Mouse (Mus musculus): Measurements from ENCODE around the gene Pmel. TPM values are rescaled to one million over a fixed set of nuclear protein-coding genes. Genes with fewer than 3 reads are reported as not detected.
A peak's percentile ranks its signal among the peaks of the same experiment; 100 is the strongest.

Pmel gene
- polyA plus RNA-seq, 1 experiment from 2014 or later: 0.88 TPM

DNA sequence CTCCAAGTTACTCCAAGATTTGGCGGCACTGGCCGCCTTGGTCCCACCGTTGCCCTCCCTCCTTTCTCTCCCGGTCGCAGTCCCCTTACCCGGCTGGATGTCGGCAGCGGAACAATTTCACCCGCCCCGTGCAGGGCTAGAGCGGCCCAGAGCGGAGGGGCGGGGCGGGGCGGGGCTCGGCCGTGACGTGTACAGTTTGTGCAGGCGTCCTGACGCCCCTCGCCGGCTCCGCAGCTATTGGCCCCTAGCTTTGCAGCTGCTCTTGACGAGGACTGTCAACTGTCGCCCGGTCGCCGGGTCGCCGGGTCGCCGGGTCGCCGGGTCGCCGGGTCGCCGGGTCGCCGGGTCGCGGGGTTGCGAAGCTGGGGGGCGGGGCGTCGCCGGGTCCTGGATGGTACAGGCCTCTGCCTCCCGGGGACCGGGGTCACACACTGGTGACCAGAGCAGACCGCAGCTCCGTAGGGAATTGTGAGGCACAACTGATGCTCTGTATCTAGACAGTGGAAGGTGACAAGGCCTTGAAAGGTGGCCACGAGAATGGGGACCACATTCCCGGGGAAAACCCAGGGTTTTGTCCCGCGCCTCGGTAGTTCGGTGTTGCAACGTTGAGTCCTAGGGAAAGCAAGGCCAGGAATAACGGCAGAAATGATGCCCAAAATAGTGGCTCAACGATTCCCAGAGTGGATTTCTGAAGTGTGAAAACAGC is 30.1 kb upstream of the Pmel start, which contains the start of gene Suox:
Suox (minus strand) TSS at position 311 of the 706 bp plus-strand sequence.
- peaks cover 7% of the 10 kb centered on the region; the same call in 1 of the 2 replicates for H3K36me3 ChIP-seq (replicated peaks)
- H3K4me3 ChIP-seq: peak within 1 kb of the TSS; percentile 74
- H3K27ac ChIP-seq: peak within 1 kb of the TSS; percentile 67
- peak within 1 kb of the TSS; percentile 67 for H3K9ac ChIP-seq
- peak within 1 kb of the TSS; percentile 81 for H3K4me2 ChIP-seq
- ATAC-seq (replicated peaks): peak; percentile 93
- peaks cover 12% of the 10 kb centered on the region for H3K4me1 ChIP-seq
- no peaks in the 10 kb centered on the region for H3K27me3 ChIP-seq (replicated peaks)
- 1% methylated on average over 60 of the region's 60 CpGs for WGBS
- H3K9me3 ChIP-seq: no peaks in the 10 kb centered on the region

DNA sequence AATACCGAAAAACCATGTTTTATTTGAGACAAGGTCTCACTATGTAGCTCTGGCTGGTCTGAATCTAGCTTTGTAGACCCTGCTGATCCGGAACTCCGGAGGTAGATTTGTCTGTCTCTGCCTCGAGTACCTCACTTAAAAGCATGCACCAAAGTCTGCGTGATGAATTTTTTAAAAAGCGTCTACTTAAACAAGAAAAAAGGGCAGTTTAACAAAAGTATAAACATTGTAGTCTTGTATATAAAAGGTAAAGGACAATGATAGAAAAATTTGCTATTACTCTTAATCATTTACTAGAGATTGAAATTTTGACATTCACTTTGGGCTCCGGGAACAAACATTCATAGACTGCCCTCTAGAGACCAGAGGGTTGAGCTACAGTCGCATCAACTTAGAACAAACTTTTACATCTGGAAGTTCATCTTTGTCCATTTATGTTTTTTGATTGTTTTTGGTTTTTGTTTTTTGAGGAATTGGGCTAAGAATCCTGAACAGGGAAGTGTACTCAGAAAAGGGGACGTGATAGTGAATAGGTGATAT is 29.5 kb upstream of the Pmel start:
- Histone ChIP-seq H3K36me3 (replicated peaks) (peaks cover 7% of the 10 kb centered on the region; the same call in 1 of the 2 replicates), H3K9ac (peak overlapping the region; percentile 67; the same call in 1 of the 2 replicates), H3K4me2 (peak overlapping the region; percentile 81), H3K9me3 (no peaks in the 10 kb centered on the region), H3K27me3 (replicated peaks) (no peaks in the 10 kb centered on the region), H3K4me3 (peak overlapping the region; percentile 74), H3K4me1 (peaks cover 9% of the 10 kb centered on the region), H3K27ac (peak overlapping the region; percentile 67)
- under 1% methylated on average over 9 of the region's 9 CpGs for WGBS
- peak; percentile 12; the same call in 1 of the 2 replicates for ATAC-seq (replicated peaks)

DNA sequence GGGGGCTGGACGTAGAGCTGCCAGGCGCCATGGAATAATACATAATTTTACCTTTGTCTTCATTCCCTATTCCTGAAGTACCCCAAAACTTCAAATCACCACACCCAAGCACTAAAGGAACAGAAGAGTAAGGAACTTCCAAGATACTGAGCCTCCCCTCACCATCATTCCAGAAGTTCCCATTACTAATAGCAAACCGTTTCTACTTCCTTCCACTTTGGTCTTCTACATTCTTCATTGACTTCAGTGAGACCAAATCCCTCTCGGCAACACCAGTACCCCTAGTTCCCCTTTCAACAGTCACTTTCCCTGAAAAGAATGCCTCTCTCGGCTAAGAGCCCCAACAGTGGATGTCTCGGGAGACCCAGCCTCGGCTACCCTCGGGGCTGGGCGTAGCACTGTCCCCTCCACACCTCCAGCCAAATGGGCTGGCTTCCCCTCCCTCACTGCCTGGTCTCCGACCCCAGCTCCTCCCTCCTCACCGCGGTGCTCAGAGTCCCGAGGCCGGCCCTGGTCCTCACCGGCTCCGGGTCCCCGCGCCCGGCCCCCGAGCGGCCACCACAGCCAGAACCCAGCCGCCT is 8.5 kb upstream of the Pmel start:
- H3K4me2 ChIP-seq: peak overlapping the region; percentile 72
- H3K4me3 ChIP-seq: peak overlapping the region; percentile 88
- no peaks in the 10 kb centered on the region for H3K9me3 ChIP-seq
- WGBS: 2% methylated on average over 22 of the region's 22 CpGs
- no peaks in the 10 kb centered on the region for H3K27me3 ChIP-seq (replicated peaks)
- peak overlapping the region; percentile 78 for H3K9ac ChIP-seq
- peak overlapping the region; percentile 94 for H3K27ac ChIP-seq
- no peaks in the 10 kb centered on the region for H3K36me3 ChIP-seq (replicated peaks)
- H3K4me1 ChIP-seq: peaks cover 13% of the 10 kb centered on the region
- no peak for ATAC-seq (replicated peaks)

DNA sequence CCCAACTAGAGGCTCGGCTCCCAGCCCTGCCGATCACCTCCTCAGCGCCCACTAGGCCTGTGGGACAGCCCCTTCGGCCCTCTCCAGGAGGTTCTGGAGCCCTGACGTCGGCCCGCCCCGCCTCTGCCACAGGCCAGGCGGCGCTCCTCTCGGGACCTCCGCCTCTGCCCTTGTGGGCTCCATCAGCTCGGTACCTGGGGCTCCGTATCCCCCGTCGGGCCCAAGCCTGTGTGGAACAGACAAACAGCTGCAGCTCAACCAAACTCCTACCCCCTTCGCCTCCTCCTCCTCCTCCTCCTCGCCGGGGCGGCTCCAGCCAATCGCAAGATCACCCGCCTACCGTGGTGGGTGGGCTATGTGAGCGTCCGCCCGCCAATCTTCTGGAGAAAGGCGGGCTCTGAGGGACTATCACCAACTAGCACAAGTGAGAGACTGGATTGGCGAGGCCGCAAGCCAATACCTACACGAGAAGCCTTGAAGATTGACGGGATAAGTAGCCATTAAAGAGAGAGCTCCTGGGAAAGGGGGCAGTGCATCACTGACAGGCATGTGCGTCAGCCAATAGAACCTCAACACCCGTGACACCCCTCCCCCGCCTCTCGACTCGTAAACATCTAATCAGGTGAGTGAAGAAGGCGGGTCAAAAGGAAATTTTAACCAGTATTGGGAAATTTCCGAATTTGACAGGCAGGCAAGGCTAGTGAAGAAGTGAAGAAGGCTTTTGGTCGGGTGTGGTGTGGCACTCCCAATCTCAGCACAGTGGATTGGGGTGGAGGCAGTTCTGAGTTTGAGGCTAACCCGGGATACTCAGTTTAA is 7.8 kb upstream of the Pmel start, which contains the start of gene Rab5b:
Rab5b (minus strand) TSS at position 273 of the 816 bp plus-strand sequence.
- under 1% methylated on average over 38 of the region's 40 CpGs for WGBS
- Histone ChIP-seq H3K4me1 (peaks cover 13% of the 10 kb centered on the region), H3K36me3 (replicated peaks) (no peaks in the 10 kb centered on the region), H3K27ac (peak within 1 kb of the TSS; percentile 94), H3K27me3 (replicated peaks) (no peaks in the 10 kb centered on the region), H3K9ac (peak within 1 kb of the TSS; percentile 78), H3K4me2 (peak within 1 kb of the TSS; percentile 72), H3K4me3 (peak within 1 kb of the TSS; percentile 88), H3K9me3 (no peaks in the 10 kb centered on the region)
- ATAC-seq (replicated peaks): peak; percentile 99

DNA sequence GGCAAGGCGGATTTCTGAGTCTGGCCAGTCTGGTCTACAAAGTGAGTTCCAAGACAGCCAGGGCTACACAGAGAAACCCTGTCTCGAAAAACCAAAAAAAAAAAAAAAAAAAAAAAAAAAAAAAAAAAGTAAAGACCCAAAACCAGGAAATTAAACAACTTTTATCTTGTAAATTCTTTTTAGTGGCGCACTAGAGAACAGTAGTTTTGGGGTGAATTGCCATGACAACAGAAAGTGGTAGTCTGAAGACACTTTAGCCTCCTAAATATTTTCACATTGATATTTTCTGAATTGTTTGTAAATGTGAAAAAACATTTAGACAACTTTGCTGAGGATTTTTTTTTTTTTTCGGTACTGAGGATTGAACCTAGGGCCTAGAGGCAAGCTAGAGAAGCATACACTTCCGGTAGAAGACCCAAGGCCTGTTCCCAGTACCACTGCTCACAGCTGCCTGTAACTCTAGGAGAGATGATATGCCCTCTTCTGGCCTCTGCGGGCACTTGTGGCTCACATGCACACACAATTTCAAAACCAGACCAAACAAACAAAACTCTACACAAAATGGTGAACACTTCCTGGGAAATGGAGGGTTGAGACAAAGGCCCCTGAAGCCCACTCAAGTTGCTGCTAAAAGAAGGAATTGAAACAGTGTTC is 6.8 kb upstream of the Pmel start:
- peak overlapping the region; percentile 58; the same call in 1 of the 2 replicates for H3K9ac ChIP-seq
- H3K4me1 ChIP-seq: peaks cover 13% of the 10 kb centered on the region
- WGBS: 88% methylated on average over 6 of the region's 6 CpGs
- peak overlapping the region; percentile 87 for H3K27ac ChIP-seq
- H3K4me2 ChIP-seq: peak overlapping the region; percentile 72
- H3K36me3 ChIP-seq (replicated peaks): no peaks in the 10 kb centered on the region
- H3K4me3 ChIP-seq: peak overlapping the region; percentile 88; the same call in 1 of the 2 replicates
- no peaks in the 10 kb centered on the region for H3K27me3 ChIP-seq (replicated peaks)
- H3K9me3 ChIP-seq: no peaks in the 10 kb centered on the region
- ATAC-seq (replicated peaks): no peak

DNA sequence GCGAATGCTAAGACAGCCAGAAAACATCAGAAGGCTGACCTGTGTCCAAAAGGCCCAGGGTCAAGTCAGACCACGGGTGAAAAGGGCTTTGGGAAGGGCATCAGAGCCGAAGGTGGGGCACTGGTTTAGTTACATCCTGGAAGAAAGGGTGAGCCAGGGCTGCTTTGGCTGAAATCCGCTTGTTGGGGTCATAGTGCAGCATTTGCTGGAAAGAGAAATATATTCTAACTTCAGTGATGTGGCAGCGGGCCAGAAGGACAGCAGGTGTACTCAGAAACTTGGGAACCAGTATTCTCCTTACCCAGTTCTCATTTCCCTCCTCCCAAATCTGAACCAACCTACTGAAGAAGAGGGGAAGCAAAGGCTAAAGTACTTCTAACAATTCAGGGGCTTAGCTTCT is 5.0 kb upstream of the Pmel start:
- ATAC-seq (replicated peaks): no peak
- 85% methylated on average over 5 of the region's 5 CpGs for WGBS
- Histone ChIP-seq H3K9ac (no peak overlapping the region), H3K36me3 (replicated peaks) (no peaks in the 10 kb centered on the region), H3K9me3 (no peaks in the 10 kb centered on the region), H3K4me2 (no peak overlapping the region), H3K27me3 (replicated peaks) (no peaks in the 10 kb centered on the region), H3K27ac (no peak overlapping the region), H3K4me1 (peaks cover 16% of the 10 kb centered on the region), H3K4me3 (no peak overlapping the region)

DNA sequence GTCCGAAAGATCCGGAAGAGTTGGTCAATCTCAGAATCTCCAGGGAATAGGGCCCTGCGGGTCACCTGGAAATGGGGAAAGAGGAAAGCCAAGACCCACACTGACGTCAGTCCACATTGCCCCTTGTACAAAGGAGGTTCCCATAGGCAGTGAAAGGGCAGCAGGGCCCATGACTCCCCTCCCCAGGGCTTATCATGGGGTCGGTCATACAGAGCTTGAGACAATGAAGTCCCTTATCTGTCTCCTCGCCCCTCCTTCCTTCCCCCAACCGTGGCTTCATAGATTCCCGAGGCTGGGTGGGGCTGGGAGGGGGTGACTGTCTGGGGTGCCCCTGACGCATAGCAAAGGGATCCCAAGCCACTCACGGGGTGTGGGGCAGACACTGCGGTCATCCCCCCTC is 4.4 kb upstream of the Pmel start:
- ATAC-seq (replicated peaks): no peak
- 85% methylated on average over 11 of the region's 11 CpGs for WGBS

DNA sequence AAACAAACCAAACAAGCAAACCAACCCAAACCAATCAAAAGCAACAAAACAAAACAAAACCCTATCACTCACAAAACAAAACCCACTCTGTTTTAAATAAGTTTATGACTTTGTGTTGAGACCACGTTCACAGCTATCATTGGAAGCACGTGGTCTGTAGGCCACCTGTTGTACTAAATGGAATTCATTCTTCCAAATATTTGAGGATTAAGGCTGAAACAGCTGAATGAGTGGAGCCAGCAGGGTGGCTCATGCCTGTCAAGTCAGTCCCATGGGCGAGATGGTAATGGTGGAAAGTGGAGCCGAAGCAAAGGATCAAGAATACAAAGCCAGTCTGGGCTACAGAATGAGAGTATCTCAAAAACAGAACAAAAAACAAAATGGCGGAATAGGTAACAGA is 3.3 kb upstream of the Pmel start:
- 78% methylated on average over 5 of the region's 5 CpGs for WGBS
- Histone ChIP-seq H3K4me2 (no peak overlapping the region), H3K36me3 (replicated peaks) (no peaks in the 10 kb centered on the region), H3K27me3 (replicated peaks) (no peaks in the 10 kb centered on the region), H3K4me1 (peaks cover 12% of the 10 kb centered on the region), H3K9me3 (no peaks in the 10 kb centered on the region), H3K9ac (no peak overlapping the region), H3K4me3 (no peak overlapping the region), H3K27ac (no peak overlapping the region)
- no peak for ATAC-seq (replicated peaks)

More for the DNA sequence above, 4.4 kb upstream of the Pmel start:
- Histone ChIP-seq H3K27me3 (replicated peaks) (no peaks in the 10 kb centered on the region), H3K9me3 (no peaks in the 10 kb centered on the region), H3K36me3 (replicated peaks) (no peaks in the 10 kb centered on the region), H3K4me2 (no peak overlapping the region), H3K27ac (no peak overlapping the region), H3K4me3 (no peak overlapping the region), H3K4me1 (peaks cover 16% of the 10 kb centered on the region), H3K9ac (no peak overlapping the region)

DNA sequence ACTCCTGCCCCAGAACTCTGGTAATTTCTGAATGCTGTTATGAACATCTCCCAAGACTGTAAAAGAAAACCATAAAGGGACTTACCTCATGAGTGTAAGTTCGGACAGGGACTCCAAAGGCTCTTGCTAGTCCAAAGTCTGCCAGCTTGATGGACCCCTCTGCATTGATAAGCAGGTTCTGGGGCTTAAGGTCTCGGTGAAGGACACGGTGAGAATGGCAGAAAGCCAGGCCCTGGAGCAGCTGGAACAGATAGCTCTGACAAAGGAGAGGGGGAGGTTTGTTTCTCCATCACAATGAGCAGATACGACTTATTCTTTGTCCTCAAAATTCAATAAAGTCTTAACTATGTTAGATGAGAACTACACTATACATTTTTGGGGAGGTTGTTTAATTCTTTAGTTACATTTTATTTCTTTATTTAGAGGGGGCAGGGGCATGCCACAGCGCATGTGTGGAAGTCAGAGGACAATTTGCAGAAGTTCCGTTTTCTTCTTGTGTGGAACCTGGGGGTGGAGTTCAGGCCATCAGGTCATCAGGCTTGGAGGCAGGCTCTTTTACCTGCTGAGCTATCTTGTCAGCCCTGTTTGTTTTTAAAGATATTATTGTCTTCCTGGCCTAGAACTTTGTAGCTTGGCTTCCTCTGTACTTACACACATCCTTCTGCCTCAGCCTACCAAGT is 1.5 kb upstream of the Pmel start:
- no peak for ATAC-seq (replicated peaks)
- Histone ChIP-seq H3K27me3 (replicated peaks) (no peaks in the 10 kb centered on the region), H3K9ac (no peak overlapping the region), H3K9me3 (no peaks in the 10 kb centered on the region), H3K4me1 (peaks cover 12% of the 10 kb centered on the region), H3K4me3 (no peak overlapping the region), H3K36me3 (replicated peaks) (no peaks in the 10 kb centered on the region), H3K4me2 (no peak overlapping the region), H3K27ac (no peak overlapping the region)
- WGBS: 75% methylated on average over 6 of the region's 6 CpGs

DNA sequence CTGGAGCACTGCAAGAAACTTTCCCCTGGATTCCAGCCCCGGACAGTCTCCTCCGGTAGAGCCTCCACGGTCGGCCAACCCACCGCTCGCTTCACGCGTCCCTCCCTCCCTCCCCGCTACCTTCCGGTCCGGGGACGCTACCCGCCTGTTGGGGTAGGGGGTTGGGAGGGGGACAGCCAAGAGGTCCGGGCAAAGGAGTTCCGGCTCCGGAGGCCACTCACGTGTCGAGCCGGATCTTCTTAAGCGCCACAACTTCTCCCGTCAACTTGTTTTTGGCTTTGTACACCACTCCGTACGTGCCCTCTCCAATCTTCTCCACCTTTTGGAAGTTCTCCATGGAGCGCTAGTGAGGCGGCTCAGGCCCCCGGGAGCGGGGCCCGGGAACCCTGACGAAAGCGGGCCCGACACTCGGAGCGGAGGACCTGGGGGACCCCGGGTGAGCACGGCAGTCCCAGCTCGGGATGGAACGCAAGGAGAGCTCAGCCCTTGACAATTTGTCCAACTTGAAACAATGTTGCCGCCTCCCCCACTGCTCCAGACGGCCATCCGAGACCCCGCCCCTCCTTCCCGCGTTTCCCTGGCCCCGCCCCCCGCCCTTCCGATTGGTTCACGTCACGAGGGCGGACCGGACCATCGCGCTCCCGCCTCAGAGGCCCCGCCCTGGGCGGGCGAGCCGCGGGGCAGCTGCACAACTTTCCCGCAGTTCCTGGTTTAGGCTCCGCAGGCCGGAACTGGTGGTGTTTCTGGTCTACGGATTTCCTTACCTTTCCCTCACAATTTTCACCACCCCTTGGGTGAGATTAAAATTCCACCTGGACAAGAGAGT is 709 bp downstream of the Pmel start, which contains the start of gene Cdk2:
Cdk2 (minus strand) TSS at position 541 of the 826 bp plus-strand sequence.
- no peaks in the 10 kb centered on the region for H3K36me3 ChIP-seq (replicated peaks)
- peak within 1 kb of the TSS; percentile 84 for H3K4me2 ChIP-seq
- no peaks in the 10 kb centered on the region for H3K9me3 ChIP-seq
- peak; percentile 93 for ATAC-seq (replicated peaks)
- under 1% methylated on average over 61 of the region's 62 CpGs for WGBS
- H3K4me1 ChIP-seq: peaks cover 12% of the 10 kb centered on the region
- peak within 1 kb of the TSS; percentile 60 for H3K4me3 ChIP-seq
- peak within 1 kb of the TSS; percentile 60 for H3K27ac ChIP-seq
- no peaks in the 10 kb centered on the region for H3K27me3 ChIP-seq (replicated peaks)
- H3K9ac ChIP-seq: peak within 1 kb of the TSS; percentile 33
